Mouse (Mus musculus) frontal cortex, postnatal 25 days (tissue): ENCODE results near the gene Atf6b.

Experiments
- DNase-seq, 2 experiments: peaks; one replicate each; pipeline ENCODE4 v3.0.0; 2022; ENCODE audit warnings: low spot score in 2 of 2

The Atf6b gene

DNA sequence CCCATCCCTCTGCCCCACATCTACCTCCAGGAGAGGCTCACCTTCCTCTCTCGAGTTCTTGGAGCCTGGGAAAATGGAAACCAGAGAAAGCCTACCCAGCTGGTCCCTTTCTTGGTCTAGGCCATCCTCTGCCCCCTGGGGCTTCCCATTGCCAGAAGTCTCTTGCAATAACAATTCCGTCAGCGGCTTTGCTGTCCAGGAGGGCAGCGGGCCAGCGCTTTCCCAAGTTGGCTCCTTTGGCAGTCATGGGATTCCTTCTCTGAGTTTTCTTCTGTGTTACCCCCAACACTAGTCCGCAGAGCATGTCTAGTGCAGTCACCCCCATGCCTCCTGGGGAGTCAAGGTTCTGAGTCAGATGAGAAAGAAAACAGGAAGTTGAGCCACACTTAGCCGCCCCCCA, 46.0 kb downstream of the Atf6b start:
- no peak for DNase-seq

DNA sequence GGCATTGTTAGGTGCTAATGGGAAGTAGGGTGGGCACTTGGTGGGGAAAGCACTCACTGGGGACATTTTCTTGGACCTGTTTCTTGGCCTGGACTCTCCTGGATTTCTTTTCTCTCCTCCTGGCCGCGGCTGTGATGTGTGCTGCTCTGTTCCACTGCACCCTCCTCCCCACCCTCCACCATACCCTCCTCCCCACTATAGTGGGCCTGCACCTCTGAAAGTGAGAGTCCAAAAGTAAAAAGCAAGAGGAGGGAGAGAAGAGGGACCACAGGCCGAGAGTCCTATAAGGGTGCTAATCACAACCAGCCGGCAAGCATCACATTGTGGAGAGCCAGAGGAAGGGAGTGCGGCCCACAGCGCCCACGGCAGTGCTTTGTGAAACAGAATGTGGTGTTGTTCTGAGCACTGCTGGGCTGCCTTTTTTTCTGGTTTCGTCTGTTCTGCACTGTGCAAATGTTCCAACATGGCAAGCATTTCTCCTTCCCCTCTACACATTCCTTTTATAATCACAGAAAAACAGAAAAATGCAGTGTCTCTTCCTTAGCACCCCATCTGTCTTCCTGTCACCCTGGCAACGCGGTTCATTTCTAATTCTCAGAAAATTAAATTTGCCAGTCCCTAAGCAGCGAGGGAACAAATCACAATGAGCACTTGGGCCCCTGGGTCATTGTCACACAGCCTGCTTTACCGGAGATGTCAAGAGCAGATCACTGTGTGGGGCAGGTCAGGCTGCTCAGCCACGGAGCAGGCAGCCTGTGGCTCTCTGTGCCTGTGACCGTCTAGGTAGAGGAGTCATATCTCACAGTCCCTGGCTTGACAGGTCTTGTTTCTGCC, 52.8 kb downstream of the Atf6b start:
- peak; percentile 27 to 36 for DNase-seq

GRCm38 (mm10) chr17:34700671-34701071, 53.7 kb downstream of the Atf6b start:
- peak in 1 of 2 experiments; percentile 16 for DNase-seq
